Mouse (Mus musculus): ENCODE measurements around the gene Creld1. TPM values are rescaled to one million over a fixed set of nuclear protein-coding genes. Genes with fewer than 3 reads are reported as not detected.

The Creld1 gene
- polyA plus RNA-seq, 1 experiment, result 6.6 TPM

DNA sequence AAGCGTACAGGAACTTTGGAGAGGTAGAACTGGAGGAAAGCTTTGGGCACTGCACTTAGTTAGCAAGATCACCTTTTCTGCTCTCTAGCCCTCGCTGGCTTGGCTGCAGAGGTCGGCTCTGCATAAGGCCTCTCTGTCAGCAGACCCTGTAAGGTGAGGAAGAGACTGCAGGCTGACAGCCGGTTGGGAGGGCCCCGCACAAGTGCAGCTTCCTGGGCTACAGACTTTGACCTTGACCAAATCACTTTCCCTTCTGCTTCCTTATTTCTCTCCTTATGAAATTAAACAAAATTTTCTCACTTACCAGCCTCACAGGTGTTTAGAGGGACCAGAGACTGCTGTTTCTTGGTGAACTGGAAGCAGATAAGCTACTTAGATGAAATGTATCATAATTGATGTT, 28.1 kb upstream of the Creld1 start:
- no peaks in the 10 kb centered on the region for H3K27me3 ChIP-seq (ENCODE audit: control insufficient read depth, insufficient read depth, low read length)
- H3K4me1 ChIP-seq (ENCODE audit: control insufficient read depth, insufficient read depth, insufficient read length, low read length), result peaks cover 5% of the 10 kb centered on the region
- no peak overlapping the region for H3K4me3 ChIP-seq (ENCODE audit: low read depth, low read length)
- TF ChIP-seq CTCF (IDR thresholded peaks at IDR 0.05; ENCODE audit: extremely low read depth, insufficient read length, insufficient replicate concordance, low read depth, low read length) (no peak), POLR2A (IDR thresholded peaks at IDR 0.05; ENCODE audit: low read depth, low read length) (no peak)
- no peaks in the 10 kb centered on the region for H3K36me3 ChIP-seq (ENCODE audit: control insufficient read depth, insufficient read depth, low read length)
- peak overlapping the region; percentile 35; the same call in 1 of the 2 replicates for H3K27ac ChIP-seq (ENCODE audit: insufficient read depth, low read depth, low read length)
- WGBS, result 30% methylated on average over 5 of the region's 5 CpGs

DNA sequence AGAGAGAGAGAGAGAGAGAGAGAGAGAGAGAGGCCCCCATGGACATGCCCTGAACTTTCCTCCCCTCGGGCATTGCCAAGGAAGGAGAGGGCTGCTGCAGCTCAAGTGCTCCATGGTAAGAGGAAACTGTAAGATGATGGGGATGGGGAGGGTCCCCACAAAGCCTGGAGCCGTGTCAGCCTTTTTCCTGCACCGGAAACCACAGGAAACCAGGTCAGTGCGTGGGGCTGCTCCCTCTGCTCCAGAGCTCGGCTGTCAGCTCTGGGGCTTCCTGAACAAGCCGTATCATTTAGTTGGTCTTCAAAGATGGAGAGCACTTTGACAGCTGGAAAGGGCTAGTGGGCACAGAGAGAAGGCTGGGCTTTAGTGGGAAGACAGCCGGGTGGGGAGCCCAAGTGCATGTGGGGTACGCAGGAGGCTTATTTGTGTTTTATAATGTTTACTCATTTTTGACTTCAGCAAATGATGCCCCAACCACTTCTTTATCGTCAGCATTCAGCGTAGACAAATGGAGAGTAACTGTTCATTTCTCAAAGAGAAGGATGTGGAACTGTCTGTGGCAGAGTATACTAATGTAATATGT, 25.1 kb upstream of the Creld1 start, which contains the start of gene Il17re:
Gene Il17re, plus strand, starts transcription at position 533 of the 583 bp plus-strand sequence.
- 63% methylated on average over 10 of the region's 10 CpGs for WGBS
- no peak within 1 kb of the TSS for H3K27ac ChIP-seq (ENCODE audit: insufficient read depth, low read depth, low read length)
- no peaks in the 10 kb centered on the region for H3K27me3 ChIP-seq (ENCODE audit: control insufficient read depth, insufficient read depth, low read length)
- H3K4me3 ChIP-seq (ENCODE audit: low read depth, low read length), result peak within 1 kb of the TSS; percentile 41
- TF ChIP-seq CTCF (IDR thresholded peaks at IDR 0.05; ENCODE audit: extremely low read depth, insufficient read length, insufficient replicate concordance, low read depth, low read length), result no peak
- no peak for TF ChIP-seq POLR2A (IDR thresholded peaks at IDR 0.05; ENCODE audit: low read depth, low read length)
- peaks cover 5% of the 10 kb centered on the region for H3K4me1 ChIP-seq (ENCODE audit: control insufficient read depth, insufficient read depth, insufficient read length, low read length)
- no peaks in the 10 kb centered on the region for H3K36me3 ChIP-seq (ENCODE audit: control insufficient read depth, insufficient read depth, low read length)

DNA sequence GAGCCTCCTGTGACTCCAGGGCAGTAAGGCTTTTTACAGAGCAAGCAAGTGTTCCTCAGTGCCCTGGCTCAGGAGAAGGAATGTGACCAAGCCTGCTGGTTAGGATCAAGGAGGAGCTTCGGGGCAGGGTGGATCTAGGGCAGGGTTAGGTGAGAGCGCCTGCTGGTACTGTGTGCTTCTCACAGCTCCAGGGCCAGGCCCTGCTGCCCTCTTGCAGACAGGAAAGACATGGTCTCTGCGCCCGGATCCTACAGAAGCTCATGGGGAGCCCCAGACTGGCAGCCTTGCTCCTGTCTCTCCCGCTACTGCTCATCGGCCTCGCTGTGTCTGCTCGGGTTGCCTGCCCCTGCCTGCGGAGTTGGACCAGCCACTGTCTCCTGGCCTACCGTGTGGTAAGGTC, 24.5 kb upstream of the Creld1 start:
- 37% methylated on average over 10 of the region's 10 CpGs for WGBS
- Histone ChIP-seq H3K27ac (ENCODE audit: insufficient read depth, low read depth, low read length) (no peak overlapping the region), H3K4me1 (ENCODE audit: control insufficient read depth, insufficient read depth, insufficient read length, low read length) (peaks cover 5% of the 10 kb centered on the region), H3K4me3 (ENCODE audit: low read depth, low read length) (peak overlapping the region; percentile 41), H3K27me3 (ENCODE audit: control insufficient read depth, insufficient read depth, low read length) (no peaks in the 10 kb centered on the region), H3K36me3 (ENCODE audit: control insufficient read depth, insufficient read depth, low read length) (no peaks in the 10 kb centered on the region)
- TF ChIP-seq POLR2A (IDR thresholded peaks at IDR 0.05; ENCODE audit: low read depth, low read length) (no peak), CTCF (IDR thresholded peaks at IDR 0.05; ENCODE audit: extremely low read depth, insufficient read length, insufficient replicate concordance, low read depth, low read length) (no peak)

DNA sequence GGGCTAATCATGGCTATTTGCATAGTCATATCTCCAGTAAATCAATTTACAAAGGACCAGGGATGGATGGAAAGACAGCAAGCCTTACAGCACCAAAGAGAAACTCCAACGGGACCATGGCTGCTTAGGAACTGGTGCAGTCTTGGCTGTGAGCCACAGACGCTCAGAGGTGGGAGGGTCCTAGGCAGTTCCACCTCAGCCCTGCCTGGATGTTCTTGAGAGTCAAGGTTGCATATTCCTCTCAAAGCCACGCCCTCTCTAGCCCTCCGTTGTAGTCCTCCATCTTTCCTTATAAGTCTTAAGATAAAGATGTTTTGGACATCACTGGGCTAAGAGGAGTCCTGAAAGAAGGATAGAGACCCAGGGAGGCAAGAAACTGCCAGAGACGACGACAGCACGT, 19.1 kb upstream of the Creld1 start:
- H3K4me1 ChIP-seq (ENCODE audit: control insufficient read depth, insufficient read depth, insufficient read length, low read length), result 0 out of 2 replicates have a peak, but pooled peaks cover 3% of the 10 kb centered on the region
- no peaks in the 10 kb centered on the region for H3K36me3 ChIP-seq (ENCODE audit: control insufficient read depth, insufficient read depth, low read length)
- TF ChIP-seq CTCF (IDR thresholded peaks at IDR 0.05; ENCODE audit: extremely low read depth, insufficient read length, insufficient replicate concordance, low read depth, low read length), result no peak
- no peak for TF ChIP-seq POLR2A (IDR thresholded peaks at IDR 0.05; ENCODE audit: low read depth, low read length)
- WGBS, result 54% methylated on average over 7 of the region's 7 CpGs
- no peak overlapping the region for H3K27ac ChIP-seq (ENCODE audit: insufficient read depth, low read depth, low read length)
- H3K27me3 ChIP-seq (ENCODE audit: control insufficient read depth, insufficient read depth, low read length), result no peaks in the 10 kb centered on the region
- H3K4me3 ChIP-seq (ENCODE audit: low read depth, low read length), result no peak overlapping the region

DNA sequence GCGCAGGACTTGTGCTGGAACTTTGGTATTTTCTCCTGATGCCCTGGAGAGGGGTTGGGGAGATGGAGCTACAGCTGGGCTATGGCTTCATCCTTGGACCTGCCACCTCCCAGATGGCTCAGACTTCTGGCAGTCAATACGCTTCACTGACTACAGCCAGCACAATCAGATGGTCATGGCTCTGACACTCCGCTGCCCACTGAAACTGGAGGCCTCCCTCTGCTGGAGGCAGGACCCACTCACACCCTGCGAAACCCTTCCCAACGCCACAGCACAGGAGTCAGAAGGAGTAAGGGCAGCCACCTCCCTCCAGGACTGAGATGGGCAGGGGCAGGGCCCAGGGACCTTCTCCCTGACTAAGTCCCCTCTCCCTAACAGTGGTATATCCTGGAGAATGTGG, 17.5 kb upstream of the Creld1 start:
- Histone ChIP-seq H3K4me3 (ENCODE audit: low read depth, low read length) (no peak overlapping the region), H3K36me3 (ENCODE audit: control insufficient read depth, insufficient read depth, low read length) (no peaks in the 10 kb centered on the region), H3K27me3 (ENCODE audit: control insufficient read depth, insufficient read depth, low read length) (no peaks in the 10 kb centered on the region), H3K4me1 (ENCODE audit: control insufficient read depth, insufficient read depth, insufficient read length, low read length) (peaks cover 10% of the 10 kb centered on the region), H3K27ac (ENCODE audit: insufficient read depth, low read depth, low read length) (no peak overlapping the region)
- WGBS, result 72% methylated on average over 5 of the region's 5 CpGs
- no peak for TF ChIP-seq CTCF (IDR thresholded peaks at IDR 0.05; ENCODE audit: extremely low read depth, insufficient read length, insufficient replicate concordance, low read depth, low read length)
- no peak for TF ChIP-seq POLR2A (IDR thresholded peaks at IDR 0.05; ENCODE audit: low read depth, low read length)

DNA sequence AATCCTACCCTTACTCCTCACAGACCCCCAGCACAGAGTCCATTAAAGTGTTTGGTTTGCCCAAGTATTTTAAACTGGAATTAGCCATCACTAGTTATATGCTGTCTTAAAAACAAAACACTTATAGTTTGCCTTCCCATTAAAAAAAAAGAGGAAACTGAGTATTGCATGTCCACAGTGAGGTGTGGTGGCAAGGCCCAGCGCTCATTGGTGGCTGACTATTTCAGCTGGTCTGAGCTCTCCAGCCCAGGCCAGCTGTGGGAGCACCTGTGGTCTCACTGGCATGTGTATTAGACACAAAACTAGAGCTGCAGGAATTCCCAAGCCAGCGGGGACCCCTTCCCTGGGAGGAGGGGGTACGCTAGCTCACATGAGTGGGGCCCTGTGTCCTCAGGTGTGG, 14.6 kb upstream of the Creld1 start:
- 69% methylated on average over 3 of the region's 3 CpGs for WGBS
- no peak overlapping the region for H3K27ac ChIP-seq (ENCODE audit: insufficient read depth, low read depth, low read length)
- TF ChIP-seq POLR2A (IDR thresholded peaks at IDR 0.05; ENCODE audit: low read depth, low read length), result no peak
- no peak for TF ChIP-seq CTCF (IDR thresholded peaks at IDR 0.05; ENCODE audit: extremely low read depth, insufficient read length, insufficient replicate concordance, low read depth, low read length)

DNA sequence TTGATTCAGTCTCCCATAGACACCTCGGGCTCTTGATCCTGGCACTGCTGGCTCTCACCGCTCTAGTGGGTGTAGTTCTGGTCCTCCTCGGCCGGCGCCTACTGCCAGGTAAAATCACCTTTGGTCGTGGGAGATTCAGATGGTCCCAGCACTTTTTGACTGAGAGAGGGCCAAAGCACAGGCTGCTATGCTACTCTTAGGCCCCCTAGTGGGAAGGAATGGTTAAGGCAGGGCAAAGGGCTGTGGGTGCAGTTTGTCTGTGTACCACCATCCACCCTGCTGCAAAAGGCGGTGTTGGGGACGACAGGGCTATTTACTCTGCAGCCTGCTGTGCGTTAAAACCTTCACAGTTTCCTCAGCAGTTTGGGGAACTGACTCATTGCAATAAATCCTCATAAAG, 14.1 kb upstream of the Creld1 start:
- Histone ChIP-seq H3K36me3 (ENCODE audit: control insufficient read depth, insufficient read depth, low read length) (peaks cover 2% of the 10 kb centered on the region; the same call in 1 of the 2 replicates), H3K27me3 (ENCODE audit: control insufficient read depth, insufficient read depth, low read length) (no peaks in the 10 kb centered on the region), H3K4me3 (ENCODE audit: low read depth, low read length) (peak overlapping the region; percentile 61), H3K27ac (ENCODE audit: insufficient read depth, low read depth, low read length) (no peak overlapping the region; the same call in 1 of the 2 replicates), H3K4me1 (ENCODE audit: control insufficient read depth, insufficient read depth, insufficient read length, low read length) (peaks cover 28% of the 10 kb centered on the region)
- peak; percentile 71; the same call in 1 of the 2 replicates for TF ChIP-seq CTCF (IDR thresholded peaks at IDR 0.05; ENCODE audit: extremely low read depth, insufficient read length, insufficient replicate concordance, low read depth, low read length)
- no peak for TF ChIP-seq POLR2A (IDR thresholded peaks at IDR 0.05; ENCODE audit: low read depth, low read length)
- WGBS, result 6% methylated on average over 9 of the region's 9 CpGs

More for the DNA sequence above, 14.6 kb upstream of the Creld1 start:
- no peaks in the 10 kb centered on the region for H3K36me3 ChIP-seq (ENCODE audit: control insufficient read depth, insufficient read depth, low read length)
- no peaks in the 10 kb centered on the region for H3K27me3 ChIP-seq (ENCODE audit: control insufficient read depth, insufficient read depth, low read length)
- peaks cover 24% of the 10 kb centered on the region for H3K4me1 ChIP-seq (ENCODE audit: control insufficient read depth, insufficient read depth, insufficient read length, low read length)
- H3K4me3 ChIP-seq (ENCODE audit: low read depth, low read length), result no peak overlapping the region

Data from small intestine, adult 2 months (tissue).